Mouse (Mus musculus) liver, embryonic 14 days (tissue): Measurements from ENCODE around the gene Ubxn4. TPM values are rescaled to one million over a fixed set of nuclear protein-coding genes. Genes with fewer than 3 reads are reported as not detected.

ENCODE experiments used
- polyA plus RNA-seq: library from polyadenylated mRNA; depleted of rRNA; stranded (reverse); fragments of >200 nt; gene quantifications from 2 replicates; pipeline ENCODE4 v1.2.3, GENCODE M21; 2012; rRNA removed

Ubxn4 gene
- 15.7 and 16.5 TPM in 2 replicates for polyA plus RNA-seq

DNA sequence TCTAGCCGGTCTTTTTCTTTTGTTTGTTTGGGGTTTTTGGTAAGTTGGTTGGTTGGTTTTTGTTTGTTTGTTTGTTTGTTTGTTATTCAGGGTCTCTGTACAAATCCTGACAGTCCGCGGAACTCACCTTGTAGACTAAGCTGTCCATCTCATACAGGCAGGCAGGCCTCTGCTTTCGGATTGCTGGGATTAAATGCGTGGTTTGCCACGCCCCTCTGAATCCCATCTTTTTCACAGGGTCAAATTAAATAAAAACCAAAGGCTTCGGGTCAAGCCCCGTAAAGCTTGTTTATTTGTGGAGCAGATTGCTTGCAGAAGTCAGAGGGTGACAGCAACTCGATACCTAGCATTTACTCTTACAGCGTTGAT lies at the start of gene Ubxn4:
Gene Ubxn4, plus strand, starts transcription at position 338 of the 369 bp plus-strand sequence.

GRCm38 (mm10) chr1:128328218-128328617 lies 84.5 kb downstream of the Ubxn4 start, which contains the start of gene Lct:
Lct (minus strand) TSS chr1:128328318.

Other genes with a start within 250 kb of the Ubxn4 start
- 4.2 and 4.4 TPM in 2 replicates for gene Zranb3, start 140.9 kb upstream of the Ubxn4 start, polyA plus RNA-seq
- 16.6 and 22.3 TPM in 2 replicates for gene R3hdm1, start 140.7 kb upstream of the Ubxn4 start, polyA plus RNA-seq
- gene Lct, start 84.4 kb downstream of the Ubxn4 start, polyA plus RNA-seq, result 0.02 and 0.05 TPM in 2 replicates
- gene Mcm6, start 115.7 kb downstream of the Ubxn4 start, polyA plus RNA-seq, result 114 and 134 TPM in 2 replicates
- gene Dars, start 173.4 kb downstream of the Ubxn4 start, polyA plus RNA-seq, result 39.1 and 45.3 TPM in 2 replicates